Mouse (Mus musculus) cerebellum, adult 18-20 months (tissue): ENCODE data around the gene Pml.
A peak's percentile ranks its signal among the peaks of the same experiment; 100 is the strongest.
"Not testable (repeated sequence)": the region's sequence is repeated elsewhere in the genome, so short reads cannot be mapped to it uniquely, and the experiment has no call there.

Experiments used
- DNase-seq, 2 experiments: peaks; one replicate each; pipeline ENCODE4 v3.0.0; 2021

Gene Pml

GRCm38 (mm10) chr9:58271109-58271508 lies 21.5 kb upstream of the Pml start:
- DNase-seq, result no peak

GRCm38 (mm10) chr9:58270081-58270480 lies 20.5 kb upstream of the Pml start:
- DNase-seq, result no peak

GRCm38 (mm10) chr9:58268384-58269313 lies 19.1 kb upstream of the Pml start:
- peak; percentile 53 to 66 for DNase-seq

- no peak for DNase-seq
These were observed 17.5 kb upstream of the Pml start for GRCm38 (mm10) chr9:58267046-58267445.

- DNase-seq, result no peak
These were observed 17.0 kb upstream of the Pml start for GRCm38 (mm10) chr9:58266571-58267011.

- no peak for DNase-seq
These were observed 15.8 kb upstream of the Pml start for GRCm38 (mm10) chr9:58265368-58265767.

GRCm38 (mm10) chr9:58262507-58262906 lies 12.9 kb upstream of the Pml start:
- DNase-seq, result no peak

GRCm38 (mm10) chr9:58255704-58256685 lies 6.4 kb upstream of the Pml start:
- DNase-seq, result no peak

- no peak for DNase-seq
These were observed 5.5 kb upstream of the Pml start for GRCm38 (mm10) chr9:58255105-58255504.

GRCm38 (mm10) chr9:58253805-58254122 lies 4.2 kb upstream of the Pml start:
- DNase-seq, result not testable (repeated sequence)

- DNase-seq, result peak; percentile 93 to 94
These were observed 3.6 kb upstream of the Pml start, which contains the start of gene Stoml1 for GRCm38 (mm10) chr9:58253033-58253804. TSS of gene Stoml1 (plus strand) at chr9:58253164.

- not testable (repeated sequence) for DNase-seq
These were observed 1.1 kb upstream of the Pml start for GRCm38 (mm10) chr9:58250730-58251129.

- DNase-seq, result no peak
These were observed 736 bp upstream of the Pml start for GRCm38 (mm10) chr9:58250322-58250721.

GRCm38 (mm10) chr9:58248746-58249413 lies 706 bp downstream of the Pml start:
- DNase-seq, result peak in 1 of 2 experiments; percentile 8

- peak; percentile 83 to 84 for DNase-seq
These were observed 2.4 kb downstream of the Pml start for GRCm38 (mm10) chr9:58247064-58247759.

GRCm38 (mm10) chr9:58246083-58246591 lies 3.4 kb downstream of the Pml start:
- DNase-seq, result no peak

GRCm38 (mm10) chr9:58243696-58244095 lies 5.9 kb downstream of the Pml start:
- DNase-seq, result no peak

- no peak for DNase-seq
These were observed 6.9 kb downstream of the Pml start for GRCm38 (mm10) chr9:58242696-58243095.

- DNase-seq, result peak; percentile 37 to 49
These were observed 7.7 kb downstream of the Pml start for GRCm38 (mm10) chr9:58241780-58242485.

- no peak for DNase-seq
These were observed 15.0 kb downstream of the Pml start for GRCm38 (mm10) chr9:58234502-58235015.
